Mouse (Mus musculus): ENCODE data around the gene Gtf3c5. TPM values are rescaled to one million over a fixed set of nuclear protein-coding genes. Genes with fewer than 3 reads are reported as not detected.

Gtf3c5 gene
- polyA plus RNA-seq, 3 experiments from 2014 or later: 11.3 to 17.4 (median 16.2) TPM

Other genes with a start within 250 kb of the Gtf3c5 start
- not detected for gene Ppp1r26, start 137.0 kb downstream of the Gtf3c5 start, polyA plus RNA-seq (2017; shearing (Covaris generic))
- gene 1700007K13Rik, start 117.4 kb downstream of the Gtf3c5 start, polyA plus RNA-seq (2017; shearing (Covaris generic)): under 1 TPM in 1 of 3 experiments, not detected in 2; 0.52 TPM
- 10 to 100 TPM; 17.7 to 22.1 (median 19.3) TPM for gene Mrps2, start 115.7 kb downstream of the Gtf3c5 start, polyA plus RNA-seq (2017; shearing (Covaris generic))
- not detected for gene Gbgt1, start 86.9 kb downstream of the Gtf3c5 start, polyA plus RNA-seq (2017; shearing (Covaris generic))
- not detected for gene Gm10134, start 77.7 kb downstream of the Gtf3c5 start, polyA plus RNA-seq (2017; shearing (Covaris generic))
- 1 to 10 TPM; 5.7 to 7.5 (median 5.9) TPM for gene Ralgds, start 70.6 kb downstream of the Gtf3c5 start, polyA plus RNA-seq (2017; shearing (Covaris generic))
- not detected for gene Cel, start 20.3 kb downstream of the Gtf3c5 start, polyA plus RNA-seq (2017; shearing (Covaris generic))
- not detected for gene Gfi1b, start 38.2 kb upstream of the Gtf3c5 start, polyA plus RNA-seq (2017; shearing (Covaris generic))
- 10 to 100 TPM; 11.8 to 24.1 (median 20.5) TPM for gene Tsc1, start 57.5 kb upstream of the Gtf3c5 start, polyA plus RNA-seq (2017; shearing (Covaris generic))
- gene Spaca9, start 116.0 kb upstream of the Gtf3c5 start, polyA plus RNA-seq (2017; shearing (Covaris generic)): 1 to 10 TPM in 1 of 3 experiments, not detected in 2; 1.1 TPM
- gene Ak8, start 116.4 kb upstream of the Gtf3c5 start, polyA plus RNA-seq (2017; shearing (Covaris generic)): not detected

Data from inflammation-experienced regulatory T-cells, adult 6 months (primary cell).